Mouse (Mus musculus): ENCODE results near the gene Zdhhc8. TPM values are rescaled to one million over a fixed set of nuclear protein-coding genes. Genes with fewer than 3 reads are reported as not detected.

The Zdhhc8 gene
- polyA plus RNA-seq, 1 experiment from 2014 or later: 21.2 TPM

GRCm38 (mm10) chr16:18247521-18248399 is 12.8 kb upstream of the Zdhhc8 start:
- peak overlapping the region; percentile 94 for H3K9ac ChIP-seq
- peak overlapping the region; percentile 94 for H3K4me3 ChIP-seq
- H3K27ac ChIP-seq: peak overlapping the region; percentile 88
- peaks cover 63% of the 10 kb centered on the region for H3K36me3 ChIP-seq
- H3K4me1 ChIP-seq: peaks cover 43% of the 10 kb centered on the region
- ATAC-seq (ENCODE audit: low FRiP score, low read depth): no peak; the same call in 1 of the 2 replicates
- H3K9me3 ChIP-seq: no peaks in the 10 kb centered on the region
- peak overlapping the region; percentile 96 for H3K4me2 ChIP-seq (replicated peaks)
- WGBS: under 1% methylated on average over 33 of the region's 33 CpGs
- no peaks in the 10 kb centered on the region for H3K27me3 ChIP-seq

- Histone ChIP-seq H3K27ac (no peak overlapping the region), H3K9ac (no peak overlapping the region), H3K4me2 (replicated peaks) (no peak overlapping the region), H3K9me3 (no peaks in the 10 kb centered on the region), H3K4me1 (peaks cover 9% of the 10 kb centered on the region), H3K4me3 (no peak overlapping the region), H3K27me3 (no peaks in the 10 kb centered on the region), H3K36me3 (peaks cover 88% of the 10 kb centered on the region)
- 93% methylated on average over 10 of the region's 10 CpGs for WGBS
- ATAC-seq (ENCODE audit: low FRiP score, low read depth): no peak
These were observed 6.6 kb upstream of the Zdhhc8 start for GRCm38 (mm10) chr16:18241581-18241980.

- Histone ChIP-seq H3K36me3 (peaks cover 41% of the 10 kb centered on the region), H3K27ac (peak overlapping the region; percentile 86; the same call in 1 of the 2 replicates), H3K9me3 (no peaks in the 10 kb centered on the region), H3K9ac (peak overlapping the region; percentile 86; the same call in 1 of the 2 replicates), H3K27me3 (no peaks in the 10 kb centered on the region), H3K4me3 (no peak overlapping the region), H3K4me2 (replicated peaks) (no peak overlapping the region), H3K4me1 (peaks cover 27% of the 10 kb centered on the region)
- 79% methylated on average over 7 of the region's 7 CpGs for WGBS
- no peak for ATAC-seq (ENCODE audit: low FRiP score, low read depth)
These were observed 2.0 kb upstream of the Zdhhc8 start for GRCm38 (mm10) chr16:18236676-18237501.

GRCm38 (mm10) chr16:18235389-18236065 is 591 bp upstream of the Zdhhc8 start:
- Histone ChIP-seq H3K27me3 (no peaks in the 10 kb centered on the region), H3K36me3 (peaks cover 27% of the 10 kb centered on the region), H3K9me3 (no peaks in the 10 kb centered on the region), H3K27ac (peak overlapping the region; percentile 86), H3K4me2 (replicated peaks) (peak overlapping the region; percentile 93), H3K4me3 (peak overlapping the region; percentile 70), H3K4me1 (peaks cover 30% of the 10 kb centered on the region), H3K9ac (peak overlapping the region; percentile 86)
- 5% methylated on average over 19 of the region's 19 CpGs for WGBS
- peak; percentile 83 for ATAC-seq (ENCODE audit: low FRiP score, low read depth)

GRCm38 (mm10) chr16:18233919-18234670 is 841 bp downstream of the Zdhhc8 start:
- H3K36me3 ChIP-seq: peaks cover 15% of the 10 kb centered on the region
- H3K9me3 ChIP-seq: no peaks in the 10 kb centered on the region
- H3K4me1 ChIP-seq: peaks cover 45% of the 10 kb centered on the region
- peak overlapping the region; percentile 86 for H3K9ac ChIP-seq
- H3K27me3 ChIP-seq: no peaks in the 10 kb centered on the region
- peak overlapping the region; percentile 86; the same call in 1 of the 2 replicates for H3K27ac ChIP-seq
- no peak for ATAC-seq (ENCODE audit: low FRiP score, low read depth)
- WGBS: 15% methylated on average over 13 of the region's 13 CpGs
- H3K4me3 ChIP-seq: peak overlapping the region; percentile 70
- peak overlapping the region; percentile 93 for H3K4me2 ChIP-seq (replicated peaks)

GRCm38 (mm10) chr16:18233451-18233850 is 1.5 kb downstream of the Zdhhc8 start:
- peaks cover 12% of the 10 kb centered on the region for H3K36me3 ChIP-seq
- 52% methylated on average over 1 of the region's 1 CpGs for WGBS
- H3K4me3 ChIP-seq: peak overlapping the region; percentile 70
- no peak overlapping the region for H3K27ac ChIP-seq
- H3K9ac ChIP-seq: peak overlapping the region; percentile 25; the same call in 1 of the 2 replicates
- H3K4me2 ChIP-seq (replicated peaks): peak overlapping the region; percentile 93
- H3K4me1 ChIP-seq: peaks cover 48% of the 10 kb centered on the region
- ATAC-seq (ENCODE audit: low FRiP score, low read depth): no peak
- H3K9me3 ChIP-seq: no peaks in the 10 kb centered on the region
- no peaks in the 10 kb centered on the region for H3K27me3 ChIP-seq

- Histone ChIP-seq H3K4me2 (replicated peaks) (no peak overlapping the region), H3K9me3 (no peaks in the 10 kb centered on the region), H3K9ac (peak overlapping the region; percentile 35; the same call in 1 of the 2 replicates), H3K27me3 (no peaks in the 10 kb centered on the region), H3K27ac (no peak overlapping the region), H3K4me3 (no peak overlapping the region), H3K4me1 (peaks cover 47% of the 10 kb centered on the region), H3K36me3 (peaks cover 23% of the 10 kb centered on the region)
- WGBS: 61% methylated on average over 4 of the region's 4 CpGs
- no peak for ATAC-seq (ENCODE audit: low FRiP score, low read depth)
These were observed 3.5 kb downstream of the Zdhhc8 start for GRCm38 (mm10) chr16:18231451-18231850.

- H3K9me3 ChIP-seq: no peaks in the 10 kb centered on the region
- no peak overlapping the region for H3K4me2 ChIP-seq (replicated peaks)
- peaks cover 43% of the 10 kb centered on the region for H3K4me1 ChIP-seq
- H3K27me3 ChIP-seq: no peaks in the 10 kb centered on the region
- H3K4me3 ChIP-seq: no peak overlapping the region
- 87% methylated on average over 3 of the region's 3 CpGs for WGBS
- H3K36me3 ChIP-seq: peaks cover 27% of the 10 kb centered on the region
- H3K27ac ChIP-seq: no peak overlapping the region
- H3K9ac ChIP-seq: no peak overlapping the region; the same call in 1 of the 2 replicates
- no peak for ATAC-seq (ENCODE audit: low FRiP score, low read depth)
These were observed 3.9 kb downstream of the Zdhhc8 start for GRCm38 (mm10) chr16:18231047-18231446.

GRCm38 (mm10) chr16:18230617-18231016 is 4.3 kb downstream of the Zdhhc8 start:
- Histone ChIP-seq H3K9me3 (no peaks in the 10 kb centered on the region), H3K27ac (no peak overlapping the region), H3K4me2 (replicated peaks) (no peak overlapping the region), H3K4me3 (no peak overlapping the region), H3K27me3 (no peaks in the 10 kb centered on the region), H3K36me3 (peaks cover 32% of the 10 kb centered on the region), H3K9ac (no peak overlapping the region), H3K4me1 (peaks cover 39% of the 10 kb centered on the region)
- 90% methylated on average over 6 of the region's 6 CpGs for WGBS
- no peak for ATAC-seq (ENCODE audit: low FRiP score, low read depth)

- no peak overlapping the region for H3K4me3 ChIP-seq
- no peaks in the 10 kb centered on the region for H3K27me3 ChIP-seq
- H3K27ac ChIP-seq: peak overlapping the region; percentile 33; the same call in 1 of the 2 replicates
- H3K36me3 ChIP-seq: peaks cover 42% of the 10 kb centered on the region
- H3K9me3 ChIP-seq: no peaks in the 10 kb centered on the region
- 58% methylated on average over 11 of the region's 11 CpGs for whole genome bisulfite sequencing
- no peak for ATAC-seq (ENCODE audit: low FRiP score, low read depth)
- no peak overlapping the region; the same call in 1 of the 2 replicates for H3K9ac ChIP-seq
- H3K4me1 ChIP-seq: peaks cover 37% of the 10 kb centered on the region
- H3K4me2 ChIP-seq (replicated peaks): peak overlapping the region; percentile 16; the same call in 1 of the 2 replicates
These were observed 5.3 kb downstream of the Zdhhc8 start for GRCm38 (mm10) chr16:18229622-18230021.

- no peaks in the 10 kb centered on the region for H3K9me3 ChIP-seq
- H3K4me2 ChIP-seq (replicated peaks): no peak overlapping the region
- H3K9ac ChIP-seq: no peak overlapping the region
- no peak overlapping the region for H3K4me3 ChIP-seq
- H3K27ac ChIP-seq: no peak overlapping the region
- H3K4me1 ChIP-seq: peaks cover 30% of the 10 kb centered on the region
- ATAC-seq (ENCODE audit: low FRiP score, low read depth): no peak
- H3K36me3 ChIP-seq: peaks cover 49% of the 10 kb centered on the region
- 89% methylated on average over 4 of the region's 4 CpGs for WGBS
- H3K27me3 ChIP-seq: no peaks in the 10 kb centered on the region
These were observed 6.1 kb downstream of the Zdhhc8 start for GRCm38 (mm10) chr16:18228856-18229255.
